Mouse (Mus musculus): ENCODE measurements at regions not wholly inside any gene's neighbourhood (a gene's known extent, or its start where the extent isn't known, plus 50 kb on each side); places are given as distances from the start of the nearest gene placed in this dataset.
A peak's percentile ranks its signal among the peaks of the same experiment; 100 is the strongest.

DNA sequence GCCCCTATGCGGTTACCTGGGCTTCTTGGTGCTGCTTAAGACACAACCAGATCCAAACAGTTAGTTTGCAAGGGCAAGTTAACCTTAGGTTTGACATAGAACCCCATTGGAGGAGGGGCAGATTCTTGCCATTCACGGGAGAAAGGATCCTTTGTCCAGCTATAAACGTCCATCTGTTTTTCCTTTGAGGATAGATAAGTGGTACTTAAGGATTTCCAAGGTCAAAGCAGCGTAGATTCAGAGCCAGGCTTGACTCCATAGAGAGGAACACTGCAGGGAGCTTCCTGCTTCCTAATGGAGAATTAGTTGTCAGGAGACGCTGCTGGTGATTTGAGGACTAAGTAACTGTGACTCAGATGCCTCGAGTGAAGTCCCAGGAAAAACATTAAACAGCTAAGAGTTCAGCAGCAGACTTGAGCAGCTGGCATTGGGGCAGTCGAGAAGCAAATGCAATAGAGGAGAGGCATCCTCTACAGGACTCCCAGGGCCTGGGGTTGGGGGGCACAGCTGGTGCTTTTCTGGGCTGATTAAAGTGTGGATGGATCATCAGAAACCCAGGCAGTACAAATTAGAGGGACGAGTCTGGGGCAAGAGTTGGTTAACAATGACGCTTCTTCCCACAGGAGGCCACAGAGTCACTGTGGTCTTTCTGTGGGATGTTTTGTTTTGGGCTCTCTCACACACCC lies 322.8 kb downstream of the Med10 start:
- DNase-seq (ENCODE audit: low spot score in 2 of 2), result no peak

DNA sequence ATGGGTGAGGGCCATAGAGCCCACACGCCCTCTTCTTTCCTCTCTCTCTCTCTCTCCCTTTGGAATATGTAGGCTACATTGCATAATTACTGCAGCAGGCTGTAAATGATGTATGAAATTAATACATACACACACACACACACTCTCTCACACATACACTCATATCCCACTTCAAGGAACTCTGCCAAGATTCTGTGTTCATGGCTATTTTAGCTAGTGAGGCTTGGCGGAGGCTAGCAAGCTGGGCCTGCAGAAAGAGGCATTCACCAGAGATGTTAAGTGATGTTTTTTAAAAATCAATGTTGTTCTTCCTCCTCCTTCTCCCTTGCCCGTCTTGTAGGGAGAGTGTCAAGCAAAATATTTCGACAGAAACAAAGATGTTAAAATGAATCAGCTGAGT lies 325.1 kb downstream of the Med10 start:
- DNase-seq (ENCODE audit: low spot score in 2 of 2), result peak in 1 of 2 experiments; percentile 27

DNA sequence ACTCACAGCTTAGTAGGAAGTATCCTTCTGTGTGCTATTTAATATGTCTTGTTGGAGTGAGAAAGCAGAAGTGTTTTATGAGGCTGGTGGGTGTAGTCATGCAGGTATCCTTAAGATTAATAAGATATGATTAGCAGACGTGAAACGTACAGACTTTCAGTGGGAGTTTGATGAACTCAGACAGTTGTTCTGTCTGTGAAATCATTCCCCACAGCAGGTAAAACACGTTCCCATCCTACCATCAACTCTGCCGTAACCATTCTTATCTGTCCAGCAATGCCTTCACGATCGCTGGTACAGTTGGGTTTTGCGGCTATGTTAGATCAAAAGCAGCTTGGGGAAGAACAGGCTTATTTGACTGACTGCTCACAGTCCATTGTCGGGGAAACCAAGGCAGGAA lies 332.3 kb downstream of the Med10 start:
- no peak for DNase-seq (ENCODE audit: low spot score in 2 of 2)

DNA sequence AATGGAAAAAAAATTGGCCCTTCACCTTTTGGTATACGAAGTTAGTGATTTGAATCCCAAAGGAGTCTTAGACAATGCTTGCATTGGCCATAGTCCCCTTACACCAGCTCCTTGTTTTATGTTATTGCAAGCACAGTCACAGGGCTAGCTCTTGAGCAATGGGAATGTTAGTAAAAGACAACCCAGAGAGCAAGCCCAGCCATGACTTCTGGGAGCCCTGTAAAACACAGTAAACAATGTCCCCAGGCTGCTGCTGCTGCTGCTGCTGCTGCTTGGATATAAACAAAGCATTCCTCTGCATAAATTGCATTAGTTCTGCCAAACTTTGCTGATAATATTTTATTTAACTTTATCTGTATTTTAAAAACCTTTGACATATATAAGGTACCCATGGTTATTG lies 334.0 kb downstream of the Med10 start:
- no peak for DNase-seq (ENCODE audit: low spot score in 2 of 2)

DNA sequence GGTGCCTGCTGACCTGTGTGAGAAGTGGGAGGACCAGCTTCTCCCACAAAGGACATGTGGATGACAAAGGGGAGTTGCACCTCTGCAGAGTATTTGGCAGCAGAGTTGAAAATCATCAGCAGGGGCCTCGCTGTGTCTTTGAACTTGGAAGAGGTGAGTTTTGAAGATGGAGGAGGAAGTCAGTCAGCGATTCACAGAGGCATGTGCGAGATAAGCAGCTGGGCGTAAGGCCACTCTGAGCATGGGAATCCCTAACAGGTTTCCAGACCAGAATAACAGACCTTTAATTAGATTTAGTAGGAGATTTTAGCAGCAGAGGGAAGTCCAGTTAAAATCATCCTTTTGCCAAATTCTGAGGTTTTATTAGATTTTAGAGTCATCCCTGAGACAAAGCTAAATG lies 342.3 kb downstream of the Med10 start:
- DNase-seq (ENCODE audit: low spot score in 2 of 2), result no peak

DNA sequence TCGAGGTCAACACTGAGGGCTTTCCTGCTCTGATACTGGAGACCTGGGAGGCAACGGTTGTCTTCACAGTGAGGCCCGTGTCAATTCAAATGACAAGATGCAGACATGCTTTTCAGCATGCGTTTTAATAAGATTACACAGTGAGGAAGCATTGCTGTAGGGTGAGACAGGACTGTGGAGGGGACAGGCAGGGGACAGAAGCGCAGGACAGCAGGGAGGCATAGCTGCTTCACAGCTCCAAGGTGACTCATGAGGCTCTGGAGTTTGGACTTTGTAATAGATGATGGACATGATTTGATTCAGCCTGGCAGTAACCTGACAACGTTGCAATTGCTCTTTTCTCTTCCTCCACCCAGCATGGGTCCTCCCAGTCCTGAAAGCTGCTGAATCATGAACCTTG lies 343.3 kb downstream of the Med10 start:
- DNase-seq (ENCODE audit: low spot score in 2 of 2), result no peak

DNA sequence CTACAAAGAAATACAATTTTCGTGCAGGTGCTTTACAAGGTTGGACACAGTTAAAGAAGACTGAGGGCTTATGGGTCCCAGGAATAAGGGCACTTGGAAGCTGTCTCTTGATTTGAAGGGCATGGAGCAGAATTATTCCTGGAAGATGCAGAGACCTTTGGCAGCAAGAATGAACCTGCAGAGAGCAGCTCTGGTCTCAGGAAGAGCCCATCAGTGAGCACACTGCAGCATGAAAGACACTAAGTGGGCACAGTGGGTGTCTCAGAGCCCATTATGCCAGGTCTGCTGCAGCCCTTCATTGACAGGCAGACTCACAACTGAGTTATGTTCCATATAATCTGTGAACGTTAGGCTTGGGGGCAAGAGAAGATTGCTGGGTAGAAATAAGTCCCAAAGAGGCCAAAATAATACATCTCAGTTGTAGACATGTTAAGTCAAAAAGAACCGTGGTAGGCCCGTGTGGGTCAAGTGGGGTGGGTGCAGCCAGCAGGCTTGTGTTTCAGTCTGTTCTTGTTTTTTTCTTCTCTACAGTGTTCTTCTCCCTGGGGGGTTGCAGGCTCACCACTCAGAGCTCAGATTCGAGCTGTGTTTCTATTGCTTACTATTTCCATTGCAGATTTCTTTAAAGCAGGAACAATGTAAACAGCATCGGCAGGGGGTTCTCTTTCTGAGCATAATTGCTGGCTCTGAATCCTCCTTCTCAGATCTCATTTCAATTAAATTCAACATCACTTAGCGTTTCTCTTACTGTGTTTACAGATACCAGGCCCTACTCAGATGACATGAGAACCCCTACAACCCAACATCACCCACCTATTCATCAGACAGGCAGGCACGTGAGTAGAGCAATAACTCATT lies 347.1 kb downstream of the Med10 start:
- DNase-seq (ENCODE audit: low spot score in 2 of 2), result no peak

DNA sequence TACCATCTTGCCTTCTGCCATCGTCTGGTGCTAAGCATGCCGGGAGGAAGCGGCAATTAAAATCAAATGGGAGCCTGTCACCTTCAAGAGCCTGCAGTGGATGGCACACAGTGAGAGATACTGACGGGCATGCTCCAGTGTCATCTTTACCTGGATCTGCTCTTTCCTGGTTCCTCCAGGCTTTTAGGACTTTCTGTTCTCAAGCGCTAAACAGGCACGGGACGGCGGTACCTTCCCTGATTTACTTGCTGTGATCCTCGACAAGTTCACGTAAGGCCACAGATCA lies 347.6 kb downstream of the Med10 start:
- no peak for DNase-seq (ENCODE audit: low spot score in 2 of 2)

DNA sequence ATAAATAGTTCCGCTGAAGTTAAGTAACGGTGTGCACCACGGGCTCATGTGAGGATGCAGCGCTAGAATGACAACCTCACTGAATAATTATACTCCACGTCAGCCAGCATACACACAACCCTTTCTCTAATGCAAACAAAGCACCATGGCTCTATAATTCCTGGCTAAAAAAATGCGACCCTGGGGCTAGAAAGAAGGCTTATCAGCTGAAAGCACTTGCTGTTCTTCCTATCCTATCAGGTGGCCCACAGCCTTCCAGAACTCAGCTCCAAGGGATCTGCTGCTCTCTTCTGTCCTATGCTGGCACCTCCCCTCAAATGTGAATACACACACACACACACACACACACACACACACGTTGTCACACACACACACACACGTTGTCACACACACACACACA lies 350.9 kb downstream of the Med10 start:
- DNase-seq (ENCODE audit: low spot score in 2 of 2), result no peak

DNA sequence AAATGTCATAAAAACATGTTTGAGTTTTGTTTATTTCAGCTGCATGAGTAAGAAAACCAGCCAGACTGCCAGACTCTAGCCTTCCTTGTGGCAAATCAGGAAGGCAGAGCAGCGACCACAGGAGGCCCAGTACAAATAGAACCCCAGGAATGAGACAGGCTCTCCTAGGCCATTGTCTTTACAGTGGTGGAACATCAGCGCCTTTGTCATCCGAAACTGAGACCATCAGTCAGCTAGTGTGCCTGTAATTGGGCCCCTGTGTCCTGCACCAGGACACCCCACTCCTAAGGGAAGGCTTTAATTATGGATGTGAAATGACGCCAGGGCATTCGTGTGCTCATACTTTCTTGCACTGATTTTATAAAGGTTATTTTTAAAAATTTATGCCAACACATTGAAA lies 353.4 kb downstream of the Med10 start:
- no peak for DNase-seq (ENCODE audit: low spot score in 2 of 2)

DNA sequence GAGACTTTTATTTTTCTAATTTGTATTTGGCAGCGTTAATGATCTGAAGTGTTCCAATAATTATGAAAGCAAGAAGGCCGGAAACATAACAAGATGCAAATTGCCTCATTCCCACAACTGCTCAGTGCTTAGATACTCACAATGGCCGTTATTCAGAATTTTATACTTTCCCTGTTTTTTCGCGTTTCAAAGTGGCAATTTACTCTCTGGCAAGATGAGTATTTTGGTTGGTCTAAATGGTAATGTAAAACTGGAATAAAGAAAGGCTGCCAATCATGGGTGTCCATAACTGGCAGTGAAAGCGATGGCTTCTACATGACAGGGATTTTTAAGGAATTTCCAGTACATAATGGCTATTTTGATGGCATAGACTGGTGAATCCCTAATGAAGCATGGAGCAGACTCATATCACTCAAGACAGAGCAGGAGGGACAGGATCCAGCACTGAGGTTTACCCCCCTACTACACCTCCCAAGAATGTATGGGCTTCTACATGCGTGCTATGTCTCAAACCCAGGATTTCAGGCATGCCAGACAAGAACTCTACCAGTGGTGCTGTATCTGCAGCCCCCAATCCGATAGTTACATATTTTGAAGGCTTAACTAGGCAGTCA lies 354.9 kb downstream of the Med10 start:
- no peak for DNase-seq (ENCODE audit: low spot score in 2 of 2)

DNA sequence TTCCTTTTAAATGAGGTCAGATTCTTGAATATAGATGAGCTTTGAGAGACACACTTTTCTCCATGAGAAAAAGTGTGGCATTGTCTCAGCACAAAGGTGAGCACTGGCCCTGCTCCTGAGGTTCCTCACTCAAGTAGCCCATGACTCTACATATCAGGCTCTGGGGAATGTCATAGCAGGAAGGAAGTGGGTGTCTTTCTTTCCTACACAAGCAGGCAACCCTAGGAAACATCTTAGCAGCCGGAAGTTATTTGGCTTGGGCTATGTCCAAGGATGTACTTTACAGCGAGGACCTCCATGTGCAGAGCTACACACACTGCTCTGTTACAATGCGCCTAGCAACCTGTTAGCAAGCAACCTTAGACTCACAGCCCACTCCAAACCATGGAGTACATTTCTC lies 356.9 kb downstream of the Med10 start:
- DNase-seq (ENCODE audit: low spot score in 2 of 2), result no peak

DNA sequence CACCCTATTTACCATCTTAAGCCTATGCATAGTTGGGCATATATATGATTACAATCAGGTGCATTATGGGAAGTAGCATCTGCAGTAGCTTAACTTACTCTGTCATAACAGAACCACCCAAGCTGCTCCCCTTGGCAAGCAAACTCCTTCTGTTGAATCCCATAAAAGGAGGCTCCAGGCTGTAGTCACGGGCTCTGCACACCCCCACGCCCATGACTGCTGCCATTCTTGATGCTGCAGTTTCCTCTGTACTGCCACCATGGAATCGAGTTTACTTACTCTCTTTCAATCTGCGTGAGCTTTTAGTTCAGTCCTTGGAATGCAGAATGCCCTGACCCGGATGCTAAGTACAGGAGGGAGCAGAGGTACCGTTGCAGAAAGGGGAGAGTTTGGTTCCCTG lies 357.4 kb downstream of the Med10 start:
- peak; percentile 53 to 73 for DNase-seq (ENCODE audit: low spot score in 2 of 2)

DNA sequence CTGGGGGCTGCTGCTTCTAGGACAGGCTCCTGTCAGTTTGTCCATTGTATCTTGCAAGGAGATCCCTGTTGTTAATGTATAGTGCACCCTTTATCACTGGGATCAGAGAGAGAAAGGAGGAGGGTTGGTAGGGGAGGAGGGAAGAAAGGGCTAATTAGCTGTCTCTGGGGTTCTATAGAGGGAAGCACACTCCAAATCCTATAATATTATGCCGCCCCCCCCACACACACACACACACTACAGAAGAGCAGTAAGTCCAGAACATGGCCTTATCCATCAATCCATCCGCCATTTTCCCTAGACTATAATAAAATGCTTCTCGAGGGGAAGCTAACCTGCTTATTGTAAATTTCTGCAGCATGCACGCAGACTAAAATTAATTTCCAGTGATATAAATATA lies 359.9 kb downstream of the Med10 start:
- no peak for DNase-seq (ENCODE audit: low spot score in 2 of 2)

DNA sequence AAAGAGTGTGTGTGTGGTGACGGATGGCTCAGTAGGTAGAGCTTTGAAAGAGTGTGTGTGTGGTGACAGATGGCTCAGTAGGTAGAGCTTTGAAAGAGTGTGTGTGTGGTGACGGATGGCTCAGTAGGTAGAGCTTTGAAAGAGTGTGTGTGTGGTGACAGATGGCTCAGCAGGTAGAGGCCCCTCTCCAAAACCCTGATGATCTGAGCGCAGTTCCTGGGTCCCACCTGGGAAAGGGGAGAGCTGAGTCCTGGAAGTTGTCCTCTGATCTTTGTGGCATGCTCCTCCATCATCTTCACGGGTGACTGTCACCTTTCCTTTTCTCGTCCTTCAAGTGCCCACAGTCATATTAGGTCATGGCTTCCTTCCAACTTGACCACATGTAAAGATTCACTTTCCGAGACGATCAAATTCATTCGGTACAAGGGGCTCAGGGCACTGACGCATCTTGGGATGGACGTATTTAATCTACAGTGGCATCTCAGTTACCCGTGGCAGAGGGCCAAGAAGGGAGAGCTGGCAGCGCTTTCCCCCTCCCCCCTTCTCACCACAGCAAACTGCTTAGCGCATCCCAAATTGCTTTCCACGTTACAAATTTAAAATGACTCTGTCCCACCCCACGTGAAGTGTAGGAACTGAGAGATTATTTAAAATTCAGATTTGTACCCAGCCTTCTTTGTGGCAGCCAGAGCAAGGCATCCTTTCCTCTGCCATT lies 363.5 kb downstream of the Med10 start:
- DNase-seq (ENCODE audit: low spot score in 2 of 2), result peak in 1 of 2 experiments; percentile 11

DNA sequence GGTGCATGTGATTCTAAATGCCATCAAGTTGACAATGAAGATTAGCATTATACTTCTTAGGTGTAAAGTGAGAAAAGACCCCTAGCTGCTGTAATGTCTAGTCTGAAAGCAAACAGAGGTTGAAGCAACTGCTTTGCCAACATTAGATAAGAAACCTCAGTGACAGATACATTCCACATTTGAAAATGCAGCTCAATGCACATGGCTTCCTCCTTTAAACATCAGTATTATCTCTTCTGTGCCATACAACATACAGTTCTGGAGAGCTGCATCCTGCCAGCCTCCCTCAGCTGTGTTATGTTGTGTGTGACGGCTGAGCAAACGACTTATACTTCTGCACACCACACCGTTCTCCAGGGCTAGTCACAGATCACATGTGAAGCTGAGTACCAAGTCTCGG lies 365.6 kb downstream of the Med10 start:
- no peak for DNase-seq (ENCODE audit: low spot score in 2 of 2)

DNA sequence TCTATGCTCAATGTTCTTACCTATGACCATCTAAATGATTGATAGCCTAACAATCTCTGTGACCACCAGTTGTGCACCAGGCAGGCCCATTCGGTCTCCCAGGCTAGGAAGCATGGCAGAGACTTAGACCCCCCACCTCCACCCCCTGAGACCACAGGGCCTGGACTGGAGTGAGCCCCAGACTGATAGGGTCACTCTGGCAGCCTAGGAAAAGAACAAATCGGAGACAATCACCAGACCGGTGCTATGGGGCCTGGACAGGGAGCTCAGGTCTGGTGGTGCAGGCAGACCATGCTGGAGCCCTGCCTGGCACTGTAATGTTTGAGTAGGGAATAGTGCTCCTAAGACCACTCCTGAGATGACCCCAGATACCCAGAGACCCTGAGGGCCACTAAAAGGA lies 366.7 kb downstream of the Med10 start:
- no peak for DNase-seq (ENCODE audit: low spot score in 2 of 2)

DNA sequence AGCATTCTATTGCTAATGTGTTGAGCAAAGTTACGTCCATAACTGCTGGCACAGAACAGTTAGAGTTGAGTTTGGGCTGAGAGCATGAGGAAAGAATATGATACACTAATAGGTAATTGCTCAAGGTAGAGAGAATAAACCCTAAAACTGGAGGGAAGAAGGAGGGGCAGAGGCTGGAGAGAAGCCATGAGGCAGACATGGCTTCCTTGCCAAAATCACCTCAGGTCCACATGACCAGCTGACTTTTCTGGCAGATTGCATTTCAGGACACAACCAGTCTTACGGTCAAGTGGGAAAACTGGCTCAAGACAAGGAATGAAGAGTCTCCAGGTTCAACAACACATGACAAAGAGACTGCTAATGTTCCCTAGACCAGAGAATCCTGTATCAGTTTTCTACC lies 374.9 kb downstream of the Med10 start:
- no peak for DNase-seq (ENCODE audit: low spot score in 2 of 2)

DNA sequence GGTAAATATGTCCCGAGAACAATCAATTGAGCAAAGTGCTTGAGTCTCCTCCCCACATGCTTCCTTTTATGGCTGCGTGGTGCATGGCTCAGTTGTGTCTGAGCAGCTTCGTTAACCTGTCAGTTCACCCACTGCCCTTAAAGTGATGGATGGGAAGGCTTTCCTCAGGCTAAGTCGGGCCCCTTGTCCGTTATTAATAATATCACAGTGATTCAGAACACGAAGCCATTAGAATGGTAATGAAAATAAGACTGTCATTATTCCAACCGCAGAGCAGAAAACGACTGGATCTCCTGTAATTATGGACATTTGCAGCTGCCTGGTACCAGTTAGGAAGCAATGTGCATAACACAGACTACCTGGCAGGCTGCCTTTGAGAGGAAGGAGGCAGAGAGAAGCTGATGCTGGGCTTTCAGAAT lies 375.9 kb downstream of the Med10 start:
- DNase-seq (ENCODE audit: low spot score in 2 of 2), result no peak

DNA sequence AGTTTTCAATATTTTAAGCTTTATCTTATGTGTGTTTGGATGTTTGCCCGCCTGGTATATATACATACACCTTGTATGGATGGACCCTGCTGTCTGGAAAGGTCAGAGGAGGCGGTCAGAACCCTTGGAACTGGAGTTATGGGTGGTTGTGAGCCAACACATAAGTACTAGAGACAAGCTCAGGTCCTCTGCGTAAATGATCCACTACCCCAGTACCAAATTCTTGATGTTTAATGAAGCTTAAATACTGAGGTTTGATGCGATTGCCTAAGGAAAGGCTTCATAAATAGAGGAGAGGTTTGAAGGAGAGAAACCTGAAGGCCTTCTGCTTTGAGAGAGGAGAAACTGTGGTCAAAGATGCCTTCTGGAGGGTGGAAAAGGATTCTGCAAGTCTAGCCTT lies 388.8 kb downstream of the Med10 start:
- no peak for DNase-seq (ENCODE audit: low spot score in 2 of 2)

DNA sequence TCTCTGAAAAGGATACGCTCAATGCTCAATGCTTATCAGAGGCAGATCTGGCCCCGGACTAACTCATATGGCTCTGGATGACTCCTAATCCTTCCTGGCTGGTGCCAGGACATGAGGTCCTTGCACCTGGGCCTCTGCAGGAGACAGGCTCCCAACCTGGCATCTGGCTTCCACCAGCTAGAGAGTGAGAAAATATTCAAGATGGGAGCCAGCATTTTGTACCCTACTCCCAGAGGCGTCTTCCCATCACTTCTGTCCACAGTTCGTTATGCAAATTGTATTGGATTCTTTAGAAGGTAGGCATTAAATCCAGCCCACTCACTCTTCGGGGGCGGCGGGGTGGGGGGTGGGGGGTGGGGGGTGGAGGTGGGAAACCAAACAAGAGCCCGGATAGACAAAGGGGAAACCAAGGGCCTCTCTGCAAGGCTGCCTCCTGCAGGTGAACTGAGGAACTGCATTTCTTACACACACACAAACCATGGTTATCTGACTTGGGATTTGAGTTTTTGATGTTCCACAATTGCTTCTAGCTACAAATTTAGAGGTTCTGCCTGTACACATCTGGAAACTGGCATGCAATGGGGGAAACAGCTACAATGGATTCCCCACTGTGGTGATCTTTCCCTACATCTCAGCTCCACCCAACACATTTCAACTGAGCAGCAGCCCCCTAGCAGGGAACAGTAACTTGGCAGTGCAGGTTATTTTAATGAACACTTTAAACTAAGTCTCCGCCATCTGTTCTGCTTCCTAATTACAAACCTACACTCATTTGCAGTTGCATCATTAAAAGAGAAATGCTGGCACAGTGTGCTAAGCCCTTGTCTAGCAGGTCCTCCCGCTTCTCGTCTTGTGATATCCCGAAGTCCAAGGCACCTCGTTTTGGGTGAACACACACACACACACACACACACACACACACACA lies 390.2 kb downstream of the Med10 start:
- peak; percentile 24 to 55 for DNase-seq (ENCODE audit: low spot score in 2 of 2)
